Mouse (Mus musculus): Measurements from ENCODE around the gene Pkp4.
"Not testable (repeated sequence)": the region's sequence is repeated elsewhere in the genome, so short reads cannot be mapped to it uniquely, and the experiment has no call there.

Gene Pkp4

GRCm38 (mm10) chr2:59373113-59373512 is 212.5 kb downstream of the Pkp4 start:
- no peak for DNase-seq (ENCODE audit: low read depth in 2 of 2, low spot score in 2 of 2)

GRCm38 (mm10) chr2:59378096-59378495 is 217.4 kb downstream of the Pkp4 start:
- no peak for DNase-seq (ENCODE audit: low read depth in 2 of 2, low spot score in 2 of 2)

GRCm38 (mm10) chr2:59378861-59379260 is 218.2 kb downstream of the Pkp4 start:
- DNase-seq (ENCODE audit: low read depth in 2 of 2, low spot score in 2 of 2): not testable (repeated sequence)

GRCm38 (mm10) chr2:59383231-59383630 is 222.6 kb downstream of the Pkp4 start:
- no peak for DNase-seq (ENCODE audit: low read depth in 2 of 2, low spot score in 2 of 2)

GRCm38 (mm10) chr2:59383852-59384776 is 223.5 kb downstream of the Pkp4 start:
- no peak for DNase-seq (ENCODE audit: low read depth in 2 of 2, low spot score in 2 of 2)

- DNase-seq (ENCODE audit: low read depth in 2 of 2, low spot score in 2 of 2): no peak
Measured at GRCm38 (mm10) chr2:59385211-59385935, 224.7 kb downstream of the Pkp4 start.

GRCm38 (mm10) chr2:59389971-59390370 is 229.3 kb downstream of the Pkp4 start:
- DNase-seq (ENCODE audit: low read depth in 2 of 2, low spot score in 2 of 2): no peak

GRCm38 (mm10) chr2:59393177-59393576 is 232.5 kb downstream of the Pkp4 start:
- no peak for DNase-seq (ENCODE audit: low read depth in 2 of 2, low spot score in 2 of 2)

GRCm38 (mm10) chr2:59394651-59395050 is 234.0 kb downstream of the Pkp4 start:
- DNase-seq (ENCODE audit: low read depth in 2 of 2, low spot score in 2 of 2): no peak

GRCm38 (mm10) chr2:59395160-59395650 is 234.6 kb downstream of the Pkp4 start:
- not testable (repeated sequence) for DNase-seq (ENCODE audit: low read depth in 2 of 2, low spot score in 2 of 2)

GRCm38 (mm10) chr2:59396555-59396954 is 235.9 kb downstream of the Pkp4 start:
- DNase-seq (ENCODE audit: low read depth in 2 of 2, low spot score in 2 of 2): no peak

- DNase-seq (ENCODE audit: low read depth in 2 of 2, low spot score in 2 of 2): no peak
Measured at GRCm38 (mm10) chr2:59397531-59397930, 236.9 kb downstream of the Pkp4 start.

GRCm38 (mm10) chr2:59400901-59401378 is 240.3 kb downstream of the Pkp4 start:
- DNase-seq (ENCODE audit: low read depth in 2 of 2, low spot score in 2 of 2): no peak

- DNase-seq (ENCODE audit: low read depth in 2 of 2, low spot score in 2 of 2): no peak
Measured at GRCm38 (mm10) chr2:59401841-59402461, 241.3 kb downstream of the Pkp4 start.

GRCm38 (mm10) chr2:59404022-59404421 is 243.4 kb downstream of the Pkp4 start:
- DNase-seq (ENCODE audit: low read depth in 2 of 2, low spot score in 2 of 2): no peak

All from CD8-positive naive resting alpha-beta T cell, adult 2 months (primary cell).